Mouse (Mus musculus): ENCODE measurements at regions not wholly inside any gene's neighbourhood (a gene's known extent, or its start where the extent isn't known, plus 50 kb on each side); places are given as distances from the start of the nearest gene placed in this dataset.

- DNase-seq (ENCODE audit: low spot score) (peak; percentile 94), ATAC-seq (peak; percentile 90)
- no peaks in the 10 kb centered on the region for H3K27me3 ChIP-seq (ENCODE audit: insufficient read depth, low read length)
- H3K4me1 ChIP-seq (ENCODE audit: insufficient read depth, low read length): peaks cover 20% of the 10 kb centered on the region; the same call in 1 of the 2 replicates
- H3K4me3 ChIP-seq (ENCODE audit: low read length): 0 out of 2 replicates have a peak overlapping the region, but pooled peaks have one; percentile 3
- no peaks in the 10 kb centered on the region for H3K36me3 ChIP-seq (ENCODE audit: insufficient read depth, low read length)
- TF ChIP-seq CTCF (IDR thresholded peaks at IDR 0.05; ENCODE audit: low read depth): peak; percentile 90
- WGBS: 8% methylated on average over 18 of the region's 18 CpGs
- no peaks in the 10 kb centered on the region for H3K9me3 ChIP-seq (ENCODE audit: low read length)
- peak overlapping the region; percentile 45 for H3K4me2 ChIP-seq (ENCODE audit: low read depth, low read length)
- H3K27ac ChIP-seq: peak overlapping the region; percentile 73
- H3K9ac ChIP-seq (replicated peaks; ENCODE audit: low read length): peak overlapping the region; percentile 41; the same call in 1 of the 2 replicates
Measured at GRCm38 (mm10) chr15:52160181-52161088, 1724.3 kb upstream of the Gm7489 start.

GRCm38 (mm10) chr15:52161089-52161442 lies 1723.6 kb upstream of the Gm7489 start:
- no peak for TF ChIP-seq CTCF (IDR thresholded peaks at IDR 0.05; ENCODE audit: low read depth)
- Histone ChIP-seq H3K27me3 (ENCODE audit: insufficient read depth, low read length) (no peaks in the 10 kb centered on the region), H3K36me3 (ENCODE audit: insufficient read depth, low read length) (no peaks in the 10 kb centered on the region), H3K4me3 (ENCODE audit: low read length) (no peak overlapping the region), H3K9ac (replicated peaks; ENCODE audit: low read length) (no peak overlapping the region), H3K4me2 (ENCODE audit: low read depth, low read length) (no peak overlapping the region), H3K27ac (peak overlapping the region; percentile 73), H3K9me3 (ENCODE audit: low read length) (no peaks in the 10 kb centered on the region), H3K4me1 (ENCODE audit: insufficient read depth, low read length) (peaks cover 20% of the 10 kb centered on the region; the same call in 1 of the 2 replicates)
- ATAC-seq (peak; percentile 52), DNase-seq (ENCODE audit: low spot score) (peak; percentile 30)
- 2% methylated on average over 3 of the region's 3 CpGs for WGBS

GRCm38 (mm10) chr15:52161568-52162316 lies 1723.0 kb upstream of the Gm7489 start:
- Histone ChIP-seq H3K9ac (replicated peaks; ENCODE audit: low read length) (no peak overlapping the region; the same call in 1 of the 2 replicates), H3K36me3 (ENCODE audit: insufficient read depth, low read length) (no peaks in the 10 kb centered on the region), H3K4me2 (ENCODE audit: low read depth, low read length) (peak overlapping the region; percentile 29), H3K27ac (peak overlapping the region; percentile 73), H3K4me3 (ENCODE audit: low read length) (no peak overlapping the region), H3K9me3 (ENCODE audit: low read length) (no peaks in the 10 kb centered on the region), H3K4me1 (ENCODE audit: insufficient read depth, low read length) (peaks cover 20% of the 10 kb centered on the region; the same call in 1 of the 2 replicates), H3K27me3 (ENCODE audit: insufficient read depth, low read length) (no peaks in the 10 kb centered on the region)
- ATAC-seq: peak; percentile 77
- no peak for TF ChIP-seq CTCF (IDR thresholded peaks at IDR 0.05; ENCODE audit: low read depth)
- WGBS: 18% methylated on average over 19 of the region's 19 CpGs
- DNase-seq (ENCODE audit: low spot score): peak; percentile 73

- Histone ChIP-seq H3K27ac (no peak overlapping the region), H3K36me3 (ENCODE audit: insufficient read depth, low read length) (no peaks in the 10 kb centered on the region), H3K4me1 (ENCODE audit: insufficient read depth, low read length) (peaks cover 12% of the 10 kb centered on the region; the same call in 1 of the 2 replicates), H3K4me3 (ENCODE audit: low read length) (no peak overlapping the region), H3K4me2 (ENCODE audit: low read depth, low read length) (no peak overlapping the region), H3K9ac (replicated peaks; ENCODE audit: low read length) (no peak overlapping the region), H3K27me3 (ENCODE audit: insufficient read depth, low read length) (no peaks in the 10 kb centered on the region), H3K9me3 (ENCODE audit: low read length) (no peaks in the 10 kb centered on the region)
- WGBS: 80% methylated on average over 4 of the region's 4 CpGs
- ATAC-seq (no peak), DNase-seq (ENCODE audit: low spot score) (no peak)
- TF ChIP-seq CTCF (IDR thresholded peaks at IDR 0.05; ENCODE audit: low read depth): no peak
Measured at GRCm38 (mm10) chr15:52166144-52166543, 1718.6 kb upstream of the Gm7489 start.

GRCm38 (mm10) chr15:52166595-52167443 lies 1717.9 kb upstream of the Gm7489 start:
- 60% methylated on average over 10 of the region's 10 CpGs for WGBS

GRCm38 (mm10) chr15:52167811-52168210 lies 1716.9 kb upstream of the Gm7489 start:
- ATAC-seq: no peak
- no peaks in the 10 kb centered on the region for H3K27me3 ChIP-seq (ENCODE audit: insufficient read depth, low read length)
- no peaks in the 10 kb centered on the region for H3K36me3 ChIP-seq (ENCODE audit: insufficient read depth, low read length)
- 87% methylated on average over 5 of the region's 5 CpGs for WGBS
- no peak overlapping the region for H3K4me3 ChIP-seq (ENCODE audit: low read length)
- H3K4me1 ChIP-seq (ENCODE audit: insufficient read depth, low read length): no peaks in the 10 kb centered on the region
- no peak overlapping the region for H3K9ac ChIP-seq (replicated peaks; ENCODE audit: low read length)
- no peak overlapping the region for H3K27ac ChIP-seq
- DNase-seq (ENCODE audit: low spot score): no peak
- no peaks in the 10 kb centered on the region for H3K9me3 ChIP-seq (ENCODE audit: low read length)
- H3K4me2 ChIP-seq (ENCODE audit: low read depth, low read length): no peak overlapping the region
- TF ChIP-seq CTCF (IDR thresholded peaks at IDR 0.05; ENCODE audit: low read depth): no peak

More at GRCm38 (mm10) chr15:52166595-52167443, 1717.9 kb upstream of the Gm7489 start:
- H3K27me3 ChIP-seq (ENCODE audit: insufficient read depth, low read length): no peaks in the 10 kb centered on the region
- peaks cover 5% of the 10 kb centered on the region; the same call in 1 of the 2 replicates for H3K4me1 ChIP-seq (ENCODE audit: insufficient read depth, low read length)
- H3K9me3 ChIP-seq (ENCODE audit: low read length): no peaks in the 10 kb centered on the region
- no peak overlapping the region for H3K4me2 ChIP-seq (ENCODE audit: low read depth, low read length)
- no peak overlapping the region for H3K9ac ChIP-seq (replicated peaks; ENCODE audit: low read length)
- TF ChIP-seq CTCF (IDR thresholded peaks at IDR 0.05; ENCODE audit: low read depth): 0 out of 2 replicates have a peak, but pooled peaks have one; percentile 8
- no peak overlapping the region for H3K4me3 ChIP-seq (ENCODE audit: low read length)
- DNase-seq (ENCODE audit: low spot score) (peak; percentile 59), ATAC-seq (peak; percentile 89)
- no peak overlapping the region for H3K27ac ChIP-seq
- no peaks in the 10 kb centered on the region for H3K36me3 ChIP-seq (ENCODE audit: insufficient read depth, low read length)

Data from hindbrain, postnatal 0 days (tissue).